Mouse (Mus musculus): Measurements from ENCODE around the gene Vmn1r107.
"Not testable (repeated sequence)": the region's sequence is repeated elsewhere in the genome, so short reads cannot be mapped to it uniquely, and the experiment has no call there.

Gene Vmn1r107

DNA sequence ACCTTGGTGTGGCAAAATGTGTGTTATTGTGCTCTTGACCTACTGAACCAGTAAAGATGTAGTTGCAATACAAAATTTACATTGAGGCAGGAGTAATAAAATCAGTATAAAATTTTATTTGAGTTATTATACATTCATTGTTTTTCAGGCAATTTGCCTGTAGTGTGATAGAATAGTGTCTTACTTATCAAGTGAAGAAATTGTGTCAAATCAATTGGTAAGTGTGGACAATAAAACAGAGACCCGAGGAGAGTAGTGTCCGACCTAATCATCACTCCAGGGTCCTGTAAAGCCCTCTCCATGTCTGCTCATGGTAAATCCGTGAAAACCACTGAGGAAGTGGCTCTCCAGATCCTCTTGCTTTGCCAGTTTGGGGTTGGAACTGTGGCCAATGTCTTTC, at the start of gene Vmn1r107:
Gene Vmn1r107 (plus strand): TSS at position 301 of the 400 bp plus-strand sequence.
- not testable (repeated sequence) for DNase-seq

DNA sequence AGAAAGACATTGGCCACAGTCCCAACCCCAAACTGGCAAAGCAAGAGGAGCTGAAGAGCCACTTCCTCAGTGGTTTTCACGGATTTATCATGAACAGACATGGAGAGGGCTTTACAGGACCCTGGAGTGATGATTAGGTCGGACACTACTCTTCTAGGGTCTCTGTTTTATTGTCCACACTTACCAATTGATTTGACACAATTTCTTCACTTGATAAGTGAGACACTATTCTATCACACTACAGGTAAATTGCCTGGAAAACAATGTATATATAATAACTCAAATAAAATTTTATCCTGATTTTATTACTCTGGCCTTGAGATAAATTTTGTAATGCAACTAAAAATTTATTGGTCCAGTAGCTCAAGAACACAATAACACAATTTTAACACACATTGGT, 34.4 kb downstream of the Vmn1r107 start, which contains the start of gene Vmn1r111:
Gene Vmn1r111 (minus strand): TSS at position 101 of the 400 bp plus-strand sequence.
- not testable (repeated sequence) for DNase-seq

Data from heart, adult 11 months (tissue).